In genomic region chr17:29459321-29460118, GRCm38 (mm10) we compare ENCODE assay signal across 9 mouse cellular contexts. TPM values are rescaled to one million over a fixed set of nuclear protein-coding genes. Genes with fewer than 3 reads are reported as not detected.
DNase-seq lines count a peak whose midpoint lies in the region; ATAC-seq and TF ChIP-seq lines count a peak whose summit lies in the region.
"Had no signal": no experiment of that assay in that cellular context is flagged by ENCODE, and none has a peak within 500 bp of the region (broad histone marks: within the 10 kb centered on the region; RNA-seq: fewer than 3 reads in every experiment).

No protein-coding gene starts in this region.

- no peak overlapping the region for H3K27ac ChIP-seq in thymus, adult 2 months (ENCODE audit: control insufficient read depth, insufficient read depth, low read length)
- H3K27ac ChIP-seq in kidney, adult 2 months (ENCODE audit: insufficient read depth, low read depth, low read length), result peak overlapping the region; percentile 44; the same call in 1 of the 2 replicates
- H3K27ac ChIP-seq in lung, embryonic 14.5 days (ENCODE audit: low read depth), result peak overlapping the region; percentile 83

- ATAC-seq in lung, embryonic 14.5 days (ENCODE audit: insufficient read depth), result peak; percentile 25; the same call in 1 of the 2 replicates

- WGBS in thymus, adult 2 months, result 38% methylated on average over 24 of the region's 24 CpGs
- WGBS in kidney, adult 2 months, result 11% methylated on average over 24 of the region's 24 CpGs
- WGBS in lung, embryonic 14.5 days, result 7% methylated on average over 24 of the region's 24 CpGs

- TF ChIP-seq POLR2A in thymus, adult 2 months (IDR thresholded peaks at IDR 0.05; ENCODE audit: control insufficient read depth, extremely low read depth, insufficient read depth, low read length, poor library complexity), result no peak
- TF ChIP-seq POLR2A in kidney, adult 2 months (IDR thresholded peaks at IDR 0.05; ENCODE audit: low read depth, low read length), result no peak

- peak overlapping the region; percentile 40 for H3K9ac ChIP-seq in lung, embryonic 14.5 days

- no peaks in the 10 kb centered on the region for H3K36me3 ChIP-seq in thymus, adult 2 months (ENCODE audit: control insufficient read depth, insufficient read depth, low read length)
- H3K36me3 ChIP-seq in kidney, adult 2 months (ENCODE audit: control insufficient read depth, insufficient read depth, low read length), result no peaks in the 10 kb centered on the region
- no peaks in the 10 kb centered on the region for H3K36me3 ChIP-seq in lung, embryonic 14.5 days (ENCODE audit: insufficient read depth)

- peak overlapping the region; percentile 61 for H3K4me2 ChIP-seq in lung, embryonic 14.5 days

- no peaks in the 10 kb centered on the region for H3K27me3 ChIP-seq in thymus, adult 2 months (ENCODE audit: control insufficient read depth, insufficient read depth, low read length)
- H3K27me3 ChIP-seq in kidney, adult 2 months (replicated peaks; ENCODE audit: control insufficient read depth, insufficient read depth, low read length), result no peaks in the 10 kb centered on the region
- no peaks in the 10 kb centered on the region for H3K27me3 ChIP-seq in lung, embryonic 14.5 days (ENCODE audit: insufficient read depth, low read length)

- peak; percentile 38 for DNase-seq in thymus, postnatal 4 days
- no peak for DNase-seq in thymus, adult 2 months
- DNase-seq in cerebellum, postnatal 36 days, result peak; percentile 55 to 61
- DNase-seq in heart, adult 9 months (ENCODE audit: low spot score in 2 of 2), result peak; percentile 65 to 70
- DNase-seq in kidney, adult 2 months, result peak; percentile 85
- peak; percentile 72 for DNase-seq in lung, embryonic 14.5 days
- peak; percentile 66 for DNase-seq in skeletal muscle tissue, adult 2 months (ENCODE audit: low read depth, low spot score)
- DNase-seq in layer of hippocampus, adult 11-12 months (ENCODE audit: low spot score), result no peak

- TF ChIP-seq CTCF in thymus, adult 2 months (IDR thresholded peaks at IDR 0.05; ENCODE audit: borderline replicate concordance, control insufficient read depth, extremely low read depth, insufficient read depth, low read length, poor library complexity), result no peak
- no peak for TF ChIP-seq CTCF in kidney, adult 2 months (conservative IDR thresholded peaks at IDR 0.05; ENCODE audit: insufficient read depth, insufficient read length, low read depth, low read length)
- no peak for TF ChIP-seq CTCF in lung, embryonic 14.5 days (IDR thresholded peaks at IDR 0.05; ENCODE audit: low read depth)

- no peaks in the 10 kb centered on the region for H3K9me3 ChIP-seq in lung, embryonic 14.5 days (ENCODE audit: low read depth, low read length)
- H3K9me3 ChIP-seq: megakaryocyte, embryonic 14.5 days had no signal

- no peak overlapping the region for H3K4me3 ChIP-seq in thymus, adult 2 months (ENCODE audit: control insufficient read depth, insufficient read depth, low read length)
- no peak overlapping the region for H3K4me3 ChIP-seq in kidney, adult 2 months (ENCODE audit: insufficient read depth, low read depth, low read length)
- H3K4me3 ChIP-seq in lung, embryonic 14.5 days (ENCODE audit: low read depth, low read length), result peak overlapping the region; percentile 9; the same call in 1 of the 2 replicates
- H3K4me3 ChIP-seq: megakaryocyte, embryonic 14.5 days had no signal

- peaks cover 6% of the 10 kb centered on the region for H3K4me1 ChIP-seq in thymus, adult 2 months (replicated peaks; ENCODE audit: control insufficient read depth, insufficient read depth, low read length)
- no peaks in the 10 kb centered on the region for H3K4me1 ChIP-seq in kidney, adult 2 months (ENCODE audit: control insufficient read depth, insufficient read depth, low read length)
- peaks cover 33% of the 10 kb centered on the region for H3K4me1 ChIP-seq in lung, embryonic 14.5 days (ENCODE audit: insufficient read depth)

RNA-seq across cellular contexts. Expression of gene Pim1, which starts 31.0 kb away (rescaled TPM):
- 92.7 and 128 TPM in 2 replicates for polyA plus RNA-seq in thymus, adult 2 months (2012; rRNA removed)
- 16.0 and 18.8 TPM in 2 replicates for polyA plus RNA-seq in kidney, adult 2 months (2012; rRNA removed)
- polyA plus RNA-seq in lung, embryonic 14.5 days (2014; fragmentation: Nextera tagmentation; extraction: Ambion mirVana), result 14.1 and 16.0 TPM in 2 replicates

Comparison
In these comparisons a context has a peak if more than half of its experiments do, and no peak if none do; other contexts are left out.
1. DNase-seq: peak in thymus, postnatal 4 days (single experiment), cerebellum, postnatal 36 days (2 of 2), heart, adult 9 months (2 of 2), kidney, adult 2 months (single experiment), lung, embryonic 14.5 days (single experiment) and skeletal muscle tissue, adult 2 months (single experiment); none in thymus, adult 2 months (single experiment) and layer of hippocampus, adult 11-12 months (single experiment).